Mouse (Mus musculus): Measurements from ENCODE around the gene Rmi2.

- TF ChIP-seq CTCF (IDR thresholded peaks at IDR 0.05; ENCODE audit: low read depth, low read length), result no peak
- TF ChIP-seq TAL1 (conservative IDR thresholded peaks at IDR 0.05; ENCODE audit: low read depth, low read length), result no peak
- TF ChIP-seq POLR2AphosphoS5 (IDR thresholded peaks at IDR 0.05; ENCODE audit: insufficient replicate concordance, low read depth, low read length), result no peak
- TF ChIP-seq GATA1 (IDR thresholded peaks at IDR 0.05; ENCODE audit: borderline replicate concordance, low read length), result no peak
- TF ChIP-seq GATA2 (IDR thresholded peaks at IDR 0.05; ENCODE audit: borderline replicate concordance, low read depth, low read length), result no peak
Observed at GRCm38 (mm10) chr16:10936700-10937319, 102.0 kb downstream of the Rmi2 start.
